Mouse (Mus musculus) ES-E14 (cell line): ENCODE results near the gene Iqgap3.

Source experiments
- CHD2 ChIP-seq: IDR thresholded peaks from 2 replicates; pipeline ENCODE4 v1.6.1; 2014; ENCODE audit warnings: mild to moderate bottlenecking, low read depth, low read length, inconsistent platforms
- HCFC1 ChIP-seq: IDR thresholded peaks from 2 replicates; pipeline ENCODE4 v1.6.1; 2012; ENCODE audit warnings: low read length, inconsistent platforms, borderline replicate concordance; ENCODE audit not compliant: insufficient read depth
- ZC3H11A ChIP-seq: IDR thresholded peaks from 2 replicates; pipeline ENCODE4 v1.6.1; 2012; ENCODE audit warnings: low read depth, mild to moderate bottlenecking, inconsistent platforms, low read length, borderline replicate concordance
- ZNF384 ChIP-seq: IDR thresholded peaks from 2 replicates; pipeline ENCODE4 v1.6.1; 2012; ENCODE audit warnings: low read depth, low read length, inconsistent platforms

DNA sequence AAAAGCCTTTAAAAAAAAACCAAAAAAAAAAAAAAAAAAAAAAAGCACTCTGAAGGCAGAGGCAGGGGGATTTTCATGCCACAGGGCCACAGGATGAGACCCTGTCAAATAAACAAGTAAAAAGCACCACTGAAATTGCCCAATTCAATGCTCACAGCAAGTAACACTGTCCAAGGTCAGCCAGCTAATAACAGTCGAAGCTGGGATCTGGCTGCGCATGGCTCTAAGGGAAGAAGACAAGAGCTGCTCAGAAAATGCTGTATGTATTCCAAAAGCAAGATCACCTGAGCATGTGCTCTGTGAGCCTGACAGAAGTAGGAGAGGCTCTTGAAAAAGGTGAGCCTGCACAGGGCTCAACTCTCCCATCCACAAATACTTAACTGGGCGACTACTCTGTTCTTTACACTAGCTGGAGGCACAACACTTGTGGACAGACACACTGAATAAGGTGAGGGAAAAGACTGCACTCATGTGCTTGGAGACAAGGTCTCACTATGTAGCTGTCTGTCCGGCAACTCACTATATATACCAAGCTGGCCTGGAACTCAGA, 55.2 kb downstream of the Iqgap3 start:
- TF ChIP-seq ZNF384 (no peak), ZC3H11A (no peak), CHD2 (no peak), HCFC1 (no peak)
